Mouse (Mus musculus) myocyte (in vitro differentiated cells): ENCODE measurements around the gene Pex10.

ENCODE experiments used
- MAX ChIP-seq: IDR thresholded peaks from one replicate; pipeline ENCODE4 v1.6.1; 2011; ENCODE audit warnings: low read depth, mild to moderate bottlenecking, control low read depth
- POLR2A ChIP-seq: IDR thresholded peaks from one replicate; pipeline ENCODE4 v1.6.1; 2011; ENCODE audit warnings: low read depth, mild to moderate bottlenecking, control low read depth, moderate library complexity; ENCODE audit not compliant: insufficient read length

DNA sequence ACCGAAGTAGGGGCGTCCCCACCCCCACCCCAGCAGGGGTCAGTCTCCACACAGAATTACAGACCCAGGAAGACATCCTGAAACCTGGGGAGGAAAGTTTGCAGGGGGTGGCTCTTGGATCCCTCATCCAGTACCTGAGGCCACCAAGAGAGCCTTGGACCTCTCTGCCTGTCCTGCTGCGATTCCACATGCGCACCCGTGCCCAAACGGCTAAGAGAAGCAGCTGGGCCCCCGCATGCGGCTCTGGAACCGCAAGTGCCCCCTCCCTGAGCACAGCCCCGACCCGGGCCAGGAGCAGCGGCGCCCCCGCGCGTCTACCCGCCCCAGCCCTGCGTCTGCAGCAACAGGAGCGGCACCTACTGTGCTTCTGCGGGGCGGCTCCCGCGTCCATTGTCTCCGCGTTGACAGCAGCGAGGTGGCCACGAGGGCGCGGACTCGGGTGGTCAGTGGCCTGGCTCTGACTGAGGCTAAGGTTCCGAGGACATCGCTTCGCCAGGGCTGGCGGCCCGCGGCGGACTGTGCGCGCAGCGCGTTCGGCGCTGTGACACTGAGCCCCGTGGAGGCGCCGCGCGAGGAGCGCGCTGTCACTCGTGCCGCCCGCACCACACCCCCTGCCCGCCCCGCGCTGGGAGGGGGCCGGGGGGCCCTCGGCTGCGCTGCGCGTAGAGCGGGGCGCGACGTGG is 24.1 kb upstream of the Pex10 start:
- TF ChIP-seq POLR2A (no peak), MAX (no peak)
